Mouse (Mus musculus) liver, embryonic 11.5 days (tissue): ENCODE measurements around the gene Nhej1. TPM values are rescaled to one million over a fixed set of nuclear protein-coding genes. Genes with fewer than 3 reads are reported as not detected.

Experiments
- ATAC-seq: fragments of 200-750 bp; cut with Nextera tagmentation; replicated peaks from 2 replicates; pipeline ENCODE4 v1.8.0; 2017; ENCODE audit warnings: moderate number of reproducible peaks, mild to moderate bottlenecking, moderate TSS enrichment, moderate library complexity; ENCODE audit not compliant: low FRiP score
- DNase-seq: peaks from one replicate; pipeline ENCODE4 v3.0.0-alpha.2; 2017; ENCODE audit warnings: low spot score
- H3K27ac ChIP-seq: fragments of 300-500 bp; sonication (generic); 2 replicates; pipeline ENCODE4 v1.5.1; 2014; ENCODE audit warnings: mild to moderate bottlenecking, low read depth, low read length, control low read depth
- H3K27me3 ChIP-seq: fragments of 300-500 bp; sonication (generic); replicated peaks from 2 replicates; pipeline ENCODE4 v1.6.1; 2014; ENCODE audit warnings: low read length, mixed read lengths; ENCODE audit not compliant: control insufficient read depth, insufficient read depth
- H3K36me3 ChIP-seq: fragments of 300-500 bp; sonication (generic); 2 replicates; pipeline ENCODE4 v1.6.1; 2014; ENCODE audit warnings: mild to moderate bottlenecking, low read length, moderate library complexity, mixed read lengths; ENCODE audit not compliant: control insufficient read depth, insufficient read depth
- H3K4me1 ChIP-seq: fragments of 300-500 bp; sonication (generic); replicated peaks from 2 replicates; pipeline ENCODE4 v1.6.1; 2014; ENCODE audit warnings: low read length, mixed read lengths; ENCODE audit not compliant: control insufficient read depth, insufficient read depth
- H3K4me2 ChIP-seq: fragments of 300-500 bp; sonication (generic); 2 replicates; pipeline ENCODE4 v1.6.1; 2014; ENCODE audit warnings: mild to moderate bottlenecking, control low read depth, moderate library complexity
- H3K4me3 ChIP-seq: fragments of 300-500 bp; sonication (generic); 2 replicates; pipeline ENCODE4 v1.5.1; 2014; ENCODE audit warnings: low read depth, low read length, control low read depth
- H3K9ac ChIP-seq: fragments of 300-500 bp; sonication (generic); 2 replicates; pipeline ENCODE4 v1.6.1; 2014; ENCODE audit warnings: low read depth, low read length, control low read depth
- H3K9me3 ChIP-seq: fragments of 300-500 bp; sonication (generic); 2 replicates; pipeline ENCODE4 v1.6.1; 2016; ENCODE audit warnings: low read length, inconsistent platforms, mixed read lengths; ENCODE audit not compliant: control insufficient read depth
- WGBS: fragments of 180-500 bp; shearing (Covaris S2); extraction: QIAGEN DNeasy Blood & Tissue Kit; methylation state at CpG from one replicate; pipeline ENCODE4 v1.1.7; 2014; 5-methylcytosine and 5-hydroxymethylcytosine counted together
- polyA plus RNA-seq: library from polyadenylated mRNA; unstranded; fragments of >200 nt; fragmentation: Nextera tagmentation; extraction: Ambion mirVana; gene quantifications from 2 replicates; pipeline ENCODE4 v1.2.1, GENCODE M21; 2014

Gene Nhej1
- polyA plus RNA-seq, 1 experiment from 2014 or later, result 6.8 TPM

DNA sequence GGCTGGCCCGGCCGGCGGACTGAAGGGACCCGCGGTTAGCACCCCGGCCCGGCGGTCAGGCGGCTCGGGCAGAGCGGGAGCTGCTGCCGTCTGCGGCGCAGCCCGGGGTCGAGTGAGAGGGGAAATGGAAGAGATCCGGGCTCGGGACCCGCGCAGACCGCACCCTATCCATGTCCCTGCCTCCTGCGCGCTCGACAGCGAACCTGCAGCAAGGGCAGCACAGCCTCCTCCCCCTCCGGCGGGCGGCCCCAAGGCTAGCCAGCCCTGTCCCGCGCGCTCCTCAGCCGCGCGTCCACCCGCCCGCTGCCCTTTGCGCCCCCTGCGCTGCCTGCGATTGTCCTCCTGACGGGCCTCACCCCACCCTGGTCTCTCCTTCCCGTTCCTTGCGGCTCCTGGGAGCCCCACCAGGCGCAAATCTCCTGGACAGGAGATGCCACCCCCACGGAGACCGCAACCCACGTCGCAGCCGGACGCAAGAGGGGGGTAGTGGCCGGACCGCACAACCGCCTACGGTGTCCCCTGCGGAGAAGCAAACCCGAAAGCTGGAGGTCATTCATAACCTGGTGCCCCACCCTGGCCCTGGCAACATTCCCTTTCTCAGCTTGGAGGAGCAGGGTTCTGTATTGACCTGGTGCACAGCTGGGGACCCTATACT, 173.3 kb downstream of the Nhej1 start, which contains the start of gene Ihh:
TSS of gene Ihh (minus strand) at position 117 of the 655 bp plus-strand sequence.
- 5% methylated on average over 45 of the region's 55 CpGs for WGBS
- H3K4me3 ChIP-seq, result peak within 1 kb of the TSS; percentile 47
- no peaks in the 10 kb centered on the region for H3K9me3 ChIP-seq
- H3K4me2 ChIP-seq, result peak within 1 kb of the TSS; percentile 61
- no peak within 1 kb of the TSS for H3K27ac ChIP-seq
- peak within 1 kb of the TSS; percentile 35 for H3K9ac ChIP-seq
- peaks cover 87% of the 10 kb centered on the region for H3K27me3 ChIP-seq
- H3K4me1 ChIP-seq, result peaks cover 2% of the 10 kb centered on the region; the same call in 1 of the 2 replicates
- no peaks in the 10 kb centered on the region for H3K36me3 ChIP-seq
- DNase-seq (peak; percentile 47), ATAC-seq (peak; percentile 48)

GRCm38 (mm10) chr1:74950576-74951490, 174.2 kb downstream of the Nhej1 start:
- Histone ChIP-seq H3K4me2 (peak overlapping the region; percentile 61), H3K4me1 (peaks cover 2% of the 10 kb centered on the region; the same call in 1 of the 2 replicates), H3K36me3 (no peaks in the 10 kb centered on the region), H3K9me3 (no peaks in the 10 kb centered on the region), H3K27me3 (peaks cover 96% of the 10 kb centered on the region), H3K27ac (no peak overlapping the region), H3K9ac (peak overlapping the region; percentile 35), H3K4me3 (peak overlapping the region; percentile 47)
- WGBS, result 2% methylated on average over 76 of the region's 84 CpGs
- peak; percentile 33; the same call in 1 of the 2 replicates for ATAC-seq
- DNase-seq, result peak; percentile 44

GRCm38 (mm10) chr1:74950066-74950465, 174.9 kb downstream of the Nhej1 start:
- H3K9me3 ChIP-seq, result no peaks in the 10 kb centered on the region
- WGBS, result 5% methylated on average over 16 of the region's 16 CpGs
- DNase-seq, result no peak
- peaks cover 93% of the 10 kb centered on the region for H3K27me3 ChIP-seq
- peaks cover 2% of the 10 kb centered on the region; the same call in 1 of the 2 replicates for H3K4me1 ChIP-seq
- H3K4me2 ChIP-seq, result peak overlapping the region; percentile 61
- peak overlapping the region; percentile 33; the same call in 1 of the 2 replicates for H3K27ac ChIP-seq
- no peaks in the 10 kb centered on the region for H3K36me3 ChIP-seq
- H3K9ac ChIP-seq, result peak overlapping the region; percentile 35; the same call in 1 of the 2 replicates
- no peak for ATAC-seq
- H3K4me3 ChIP-seq, result peak overlapping the region; percentile 47

GRCm38 (mm10) chr1:74949666-74950050, 175.3 kb downstream of the Nhej1 start:
- DNase-seq (peak; percentile 48), ATAC-seq (no peak)
- Histone ChIP-seq H3K27me3 (peaks cover 88% of the 10 kb centered on the region), H3K9ac (no peak overlapping the region), H3K4me2 (peak overlapping the region; percentile 61), H3K9me3 (no peaks in the 10 kb centered on the region), H3K36me3 (no peaks in the 10 kb centered on the region), H3K4me1 (peaks cover 2% of the 10 kb centered on the region; the same call in 1 of the 2 replicates), H3K4me3 (peak overlapping the region; percentile 47), H3K27ac (peak overlapping the region; percentile 33; the same call in 1 of the 2 replicates)
- WGBS, result 4% methylated on average over 24 of the region's 24 CpGs

- DNase-seq (peak; percentile 64), ATAC-seq (no peak; the same call in 1 of the 2 replicates)
- Histone ChIP-seq H3K36me3 (no peaks in the 10 kb centered on the region), H3K4me1 (peaks cover 2% of the 10 kb centered on the region; the same call in 1 of the 2 replicates), H3K27me3 (peaks cover 84% of the 10 kb centered on the region), H3K9me3 (no peaks in the 10 kb centered on the region), H3K27ac (no peak overlapping the region), H3K4me3 (peak overlapping the region; percentile 47), H3K9ac (no peak overlapping the region), H3K4me2 (peak overlapping the region; percentile 61)
- WGBS, result 5% methylated on average over 20 of the region's 20 CpGs
These were observed 176.0 kb downstream of the Nhej1 start for GRCm38 (mm10) chr1:74948784-74949665.

GRCm38 (mm10) chr1:74947986-74948670, 176.9 kb downstream of the Nhej1 start:
- Histone ChIP-seq H3K4me2 (peak overlapping the region; percentile 61), H3K27me3 (peaks cover 75% of the 10 kb centered on the region), H3K27ac (no peak overlapping the region), H3K9me3 (no peaks in the 10 kb centered on the region), H3K9ac (no peak overlapping the region), H3K36me3 (no peaks in the 10 kb centered on the region), H3K4me1 (peaks cover 2% of the 10 kb centered on the region; the same call in 1 of the 2 replicates), H3K4me3 (peak overlapping the region; percentile 24; the same call in 1 of the 2 replicates)
- 4% methylated on average over 41 of the region's 41 CpGs for WGBS
- ATAC-seq (no peak), DNase-seq (no peak)

DNA sequence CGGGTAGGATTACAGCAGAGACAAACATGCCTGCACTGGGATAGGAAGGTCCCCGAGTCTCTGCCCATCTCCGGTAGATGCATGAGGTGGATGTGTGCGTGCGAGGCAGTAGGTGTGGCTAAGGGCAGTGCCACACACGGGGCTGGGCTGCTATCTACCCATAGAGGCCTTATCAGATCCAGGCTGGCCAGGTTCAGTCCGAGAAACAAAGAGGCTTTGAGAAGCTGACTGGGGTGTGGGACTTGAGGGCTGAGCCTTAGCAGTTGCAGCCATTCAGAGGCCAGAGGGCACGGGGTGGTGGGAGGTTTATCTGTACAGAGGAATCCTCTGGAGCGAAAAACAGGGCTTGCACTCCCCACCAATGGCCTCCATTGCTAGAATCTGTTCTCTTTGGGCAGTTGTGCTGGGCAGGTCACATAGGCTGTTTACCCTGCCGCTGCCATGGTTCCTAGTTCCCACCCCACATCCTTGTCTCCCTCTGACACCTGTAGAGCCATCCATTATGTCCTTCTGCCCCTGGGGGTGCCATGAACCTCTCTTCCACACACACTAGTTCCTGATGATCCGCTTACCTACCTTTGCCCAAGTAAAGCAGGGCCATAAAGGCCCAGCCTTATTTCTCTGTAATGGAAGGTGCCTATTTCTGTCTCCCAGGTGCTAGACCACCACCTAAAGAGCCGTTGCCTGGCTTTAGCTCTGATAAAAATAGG, 183.2 kb downstream of the Nhej1 start:
- Histone ChIP-seq H3K4me1 (no peaks in the 10 kb centered on the region), H3K4me3 (no peak overlapping the region), H3K36me3 (no peaks in the 10 kb centered on the region), H3K27ac (no peak overlapping the region), H3K9me3 (no peaks in the 10 kb centered on the region), H3K9ac (no peak overlapping the region), H3K4me2 (no peak overlapping the region), H3K27me3 (peaks cover 20% of the 10 kb centered on the region)
- 50% methylated on average over 12 of the region's 12 CpGs for WGBS
- ATAC-seq (no peak), DNase-seq (no peak)
